Mouse (Mus musculus) liver, adult 2 months (tissue): ENCODE results near the gene Wdr83. TPM values are rescaled to one million over a fixed set of nuclear protein-coding genes. Genes with fewer than 3 reads are reported as not detected.

Experiments
- DNase-seq: peaks from one replicate; pipeline ENCODE4 v3.0.0-alpha.2; 2011; ENCODE audit warnings: low read depth, low spot score; ENCODE audit errors: extremely low read depth
- H3K27ac ChIP-seq: fragments of 200-500 bp; replicated peaks from 2 replicates; pipeline ENCODE4 v1.5.1; 2012; ENCODE audit warnings: low read depth, mild to moderate bottlenecking, control low read depth, inconsistent platforms, low read length; ENCODE audit not compliant: insufficient read depth
- H3K27me3 ChIP-seq: fragments of 200-500 bp; 2 replicates; pipeline ENCODE4 v1.6.1; 2012; ENCODE audit warnings: mild to moderate bottlenecking, moderate library complexity, low read length, inconsistent platforms; ENCODE audit not compliant: control insufficient read depth, insufficient read depth
- H3K36me3 ChIP-seq: fragments of 200-500 bp; 2 replicates; pipeline ENCODE4 v1.6.1; 2012; ENCODE audit warnings: low read length, inconsistent platforms; ENCODE audit not compliant: control insufficient read depth, insufficient read depth
- H3K4me1 ChIP-seq: fragments of 200-500 bp; 2 replicates; pipeline ENCODE4 v1.6.1; 2011; ENCODE audit warnings: low read length; ENCODE audit not compliant: control insufficient read depth, insufficient read depth
- H3K4me3 ChIP-seq: fragments of 200-500 bp; 2 replicates; pipeline ENCODE4 v1.5.1; 2011; ENCODE audit warnings: low read depth, mild to moderate bottlenecking, control low read depth, low read length, moderate library complexity; ENCODE audit not compliant: insufficient read depth
- H3K79me2 ChIP-seq: fragments of 200-500 bp; 2 replicates; pipeline ENCODE4 v1.6.1; 2012; ENCODE audit warnings: inconsistent platforms, mild to moderate bottlenecking, low read length, moderate library complexity; ENCODE audit not compliant: control insufficient read depth, insufficient read depth
- H3K9ac ChIP-seq: fragments of 200-500 bp; 2 replicates; pipeline ENCODE4 v1.6.1; 2012; ENCODE audit warnings: low read depth, mild to moderate bottlenecking, control low read depth, inconsistent platforms, low read length
- CTCF ChIP-seq: fragments of 200-500 bp; IDR thresholded peaks from 2 replicates; pipeline ENCODE4 v1.5.1; 2011; ENCODE audit warnings: low read depth, low read length, control low read depth
- POLR2A ChIP-seq: fragments of 200-500 bp; IDR thresholded peaks from 2 replicates; pipeline ENCODE4 v1.6.1; 2011; ENCODE audit warnings: low read length, control low read depth; ENCODE audit not compliant: insufficient read depth; ENCODE audit errors: extremely low read depth
- WGBS: fragments of 180-500 bp; shearing (Covaris S2); methylation state at CpG from one replicate; pipeline ENCODE4 v1.1.7; 2018; 5-methylcytosine and 5-hydroxymethylcytosine counted together
- polyA plus RNA-seq: library from polyadenylated mRNA; depleted of rRNA; stranded (reverse); fragments of >200 nt; gene quantifications from 2 replicates; pipeline ENCODE4 v1.2.3, GENCODE M21; 2012
- total RNA-seq: library from RNA; depleted of rRNA; stranded (reverse); fragments of >200 nt; gene quantifications from 2 replicates; pipeline ENCODE4 v1.2.3, GENCODE M21; 2014

Gene Wdr83
- total and polyA plus RNA-seq, 2 experiments: 12.2 to 26.2 TPM

GRCm38 (mm10) chr8:85074617-85075016 is 6.5 kb downstream of the Wdr83 start:
- H3K27me3 ChIP-seq: no peaks in the 10 kb centered on the region
- no peak for TF ChIP-seq POLR2A
- no peak for TF ChIP-seq CTCF
- peaks cover 2% of the 10 kb centered on the region; the same call in 1 of the 2 replicates for H3K36me3 ChIP-seq
- peaks cover 9% of the 10 kb centered on the region; the same call in 1 of the 2 replicates for H3K79me2 ChIP-seq
- no peak overlapping the region for H3K9ac ChIP-seq
- peaks cover 10% of the 10 kb centered on the region for H3K4me1 ChIP-seq
- H3K4me3 ChIP-seq: no peak overlapping the region
- 95% methylated on average over 10 of the region's 10 CpGs for WGBS
- H3K27ac ChIP-seq: no peak overlapping the region
- no peak for DNase-seq

GRCm38 (mm10) chr8:85074167-85074566 is 6.9 kb downstream of the Wdr83 start:
- H3K27ac ChIP-seq: no peak overlapping the region
- no peak overlapping the region for H3K4me3 ChIP-seq
- peaks cover 9% of the 10 kb centered on the region; the same call in 1 of the 2 replicates for H3K79me2 ChIP-seq
- DNase-seq: no peak
- 67% methylated on average over 10 of the region's 10 CpGs for WGBS
- TF ChIP-seq CTCF: no peak
- no peak for TF ChIP-seq POLR2A
- peaks cover 7% of the 10 kb centered on the region for H3K4me1 ChIP-seq
- no peak overlapping the region for H3K9ac ChIP-seq
- H3K27me3 ChIP-seq: no peaks in the 10 kb centered on the region
- H3K36me3 ChIP-seq: peaks cover 2% of the 10 kb centered on the region; the same call in 1 of the 2 replicates

GRCm38 (mm10) chr8:85073041-85073612 is 8.0 kb downstream of the Wdr83 start:
- Histone ChIP-seq H3K9ac (no peak overlapping the region), H3K36me3 (peaks cover 2% of the 10 kb centered on the region; the same call in 1 of the 2 replicates), H3K27me3 (no peaks in the 10 kb centered on the region), H3K79me2 (peaks cover 9% of the 10 kb centered on the region; the same call in 1 of the 2 replicates), H3K4me3 (no peak overlapping the region), H3K4me1 (peaks cover 5% of the 10 kb centered on the region), H3K27ac (no peak overlapping the region)
- 93% methylated on average over 15 of the region's 15 CpGs for WGBS
- TF ChIP-seq CTCF: no peak
- DNase-seq: no peak

DNA sequence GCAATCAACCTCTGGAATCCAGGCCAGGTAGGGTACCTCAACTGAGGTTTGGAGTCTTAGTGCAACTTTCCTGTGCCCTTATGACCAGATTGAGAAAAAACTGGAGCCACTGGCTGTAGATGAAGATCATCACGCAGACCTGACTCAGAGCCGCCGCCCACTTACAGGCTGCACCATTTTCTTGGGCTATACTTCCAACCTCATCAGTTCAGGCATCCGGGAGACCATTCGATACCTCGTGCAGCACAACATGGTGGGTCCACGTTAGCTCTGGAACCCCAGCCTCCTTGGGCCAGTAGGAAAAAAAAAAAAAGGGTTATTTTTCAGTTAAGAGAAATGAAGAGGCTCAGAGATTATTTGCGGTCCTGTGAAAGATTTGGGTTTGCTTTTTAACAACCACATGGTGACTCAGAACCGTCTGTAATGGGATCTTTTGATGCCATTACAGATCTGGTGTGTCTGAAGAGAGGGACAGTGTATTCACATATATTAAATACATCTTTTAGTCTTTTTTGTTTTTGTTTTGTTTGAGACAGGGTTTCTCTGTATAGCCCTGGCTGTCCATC is 8.7 kb downstream of the Wdr83 start:
- H3K79me2 ChIP-seq: peaks cover 9% of the 10 kb centered on the region; the same call in 1 of the 2 replicates
- H3K36me3 ChIP-seq: peaks cover 2% of the 10 kb centered on the region; the same call in 1 of the 2 replicates
- TF ChIP-seq POLR2A: no peak
- TF ChIP-seq CTCF: no peak
- H3K9ac ChIP-seq: peak overlapping the region; percentile 60
- peaks cover 5% of the 10 kb centered on the region for H3K4me1 ChIP-seq
- H3K27me3 ChIP-seq: no peaks in the 10 kb centered on the region
- peak overlapping the region; percentile 97 for H3K4me3 ChIP-seq
- H3K27ac ChIP-seq: peak overlapping the region; percentile 51
- DNase-seq: no peak
- WGBS: 29% methylated on average over 9 of the region's 9 CpGs

DNA sequence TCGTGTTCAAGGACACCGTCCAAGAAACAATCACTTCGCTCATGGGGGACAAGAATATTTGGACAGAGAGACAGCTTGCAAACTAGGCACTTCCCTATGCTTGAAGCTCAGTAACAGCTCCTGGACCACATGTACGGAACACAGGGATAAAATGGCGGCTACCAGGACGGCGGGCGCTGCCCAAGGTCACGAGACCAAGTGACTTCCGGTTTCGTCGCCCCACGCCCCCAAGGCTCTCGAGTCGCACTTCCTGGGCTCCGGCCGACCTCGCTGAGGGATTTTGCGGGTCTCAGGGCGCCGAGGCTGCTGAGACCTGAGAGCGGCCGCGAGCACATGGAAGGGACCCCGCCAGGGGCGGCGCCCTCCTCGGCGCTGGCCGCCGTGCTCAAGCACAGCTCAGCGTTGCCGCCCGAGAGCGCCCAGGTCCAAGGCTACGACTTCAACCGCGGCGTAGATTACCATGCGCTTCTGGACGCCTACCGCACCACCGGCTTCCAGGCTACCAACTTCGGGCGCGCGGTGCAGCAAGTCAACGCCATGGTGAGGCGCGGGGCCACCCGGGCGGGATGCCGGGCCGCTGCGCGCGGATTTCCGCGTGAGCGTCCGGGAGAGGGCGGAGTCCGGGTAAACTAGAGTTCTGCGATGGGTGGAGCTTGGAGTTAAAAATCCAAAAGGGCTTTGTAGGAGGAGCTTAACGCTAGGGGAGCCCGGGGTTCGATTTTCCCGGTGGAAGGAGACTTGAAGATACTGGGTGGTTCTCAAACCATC is 9.4 kb downstream of the Wdr83 start, which contains the start of gene Dhps:
TSS of gene Dhps (plus strand) at position 244 of the 768 bp plus-strand sequence.
- Histone ChIP-seq H3K79me2 (peaks cover 9% of the 10 kb centered on the region; the same call in 1 of the 2 replicates), H3K27me3 (no peaks in the 10 kb centered on the region), H3K4me1 (peaks cover 5% of the 10 kb centered on the region), H3K36me3 (peaks cover under 1% of the 10 kb centered on the region; the same call in 1 of the 2 replicates), H3K4me3 (peak within 1 kb of the TSS; percentile 97), H3K27ac (peak within 1 kb of the TSS; percentile 99), H3K9ac (peak within 1 kb of the TSS; percentile 98)
- TF ChIP-seq POLR2A (peak; percentile 77; the same call in 1 of the 2 replicates), CTCF (no peak)
- DNase-seq: peak; percentile 83
- WGBS: 1% methylated on average over 67 of the region's 68 CpGs
